Mouse (Mus musculus) gastrocnemius, postnatal 25 days (tissue): ENCODE measurements around the gene Ccr4. TPM values are rescaled to one million over a fixed set of nuclear protein-coding genes. Genes with fewer than 3 reads are reported as not detected.

Experiments used
- DNase-seq: peaks from one replicate; pipeline ENCODE4 v3.0.0; 2022
- long read RNA-seq, 2 experiments: library from polyadenylated mRNA; stranded (forward); transcript quantifications; one replicate each; pipeline ENCODE4 v2.0.0; 2021
- total RNA-seq, 2 experiments: library from RNA; stranded (reverse); gene quantifications; 1 replicate in 1 of 2; 2 replicates in 1 of 2; pipeline ENCODE4 v1.2.3; 2021

The Ccr4 gene
- not detected for total RNA-seq
- long read RNA-seq, experiment 1: 0 reads
- long read RNA-seq, experiment 2: 0 reads

GRCm38 (mm10) chr9:114504816-114505215 is at the start of gene Ccr4:
Ccr4 (minus strand) TSS chr9:114504916.
- no peak for DNase-seq

GRCm38 (mm10) chr9:114553828-114554227 is 49.1 kb upstream of the Ccr4 start:
- DNase-seq: no peak

GRCm38 (mm10) chr9:114550033-114550432 is 45.3 kb upstream of the Ccr4 start:
- no peak for DNase-seq

GRCm38 (mm10) chr9:114549117-114549516 is 44.4 kb upstream of the Ccr4 start:
- no peak for DNase-seq

DNA sequence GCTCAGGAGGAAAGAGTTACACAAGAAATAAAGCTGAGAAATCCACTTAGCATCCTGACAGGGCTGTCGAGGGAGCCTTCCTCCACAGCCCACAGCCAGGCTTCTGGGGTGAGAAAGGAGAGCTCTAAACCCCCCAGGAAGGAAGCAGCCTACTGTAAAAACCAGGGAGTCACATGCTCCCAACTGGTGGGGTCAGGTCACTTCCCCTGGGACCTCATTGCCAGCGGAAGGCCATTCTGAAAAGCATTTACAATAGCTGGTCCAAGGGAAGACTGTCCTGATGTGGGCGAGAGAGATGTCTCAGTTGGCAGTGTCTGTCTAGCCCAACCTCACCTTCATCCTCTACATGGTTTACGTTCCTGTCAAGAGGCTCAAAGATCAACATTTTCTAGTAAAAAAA is 43.8 kb upstream of the Ccr4 start:
- no peak for DNase-seq

GRCm38 (mm10) chr9:114547643-114548077 is 42.9 kb upstream of the Ccr4 start:
- DNase-seq: no peak

- no peak for DNase-seq
These were observed 42.0 kb upstream of the Ccr4 start for GRCm38 (mm10) chr9:114546765-114547164.

- no peak for DNase-seq
These were observed 40.2 kb upstream of the Ccr4 start for GRCm38 (mm10) chr9:114544754-114545393.

- DNase-seq: no peak
These were observed 39.4 kb upstream of the Ccr4 start for GRCm38 (mm10) chr9:114543882-114544753.

GRCm38 (mm10) chr9:114541279-114541741 is 36.6 kb upstream of the Ccr4 start:
- DNase-seq: no peak

GRCm38 (mm10) chr9:114538996-114539563 is 34.4 kb upstream of the Ccr4 start:
- DNase-seq: peak; percentile 24

DNA sequence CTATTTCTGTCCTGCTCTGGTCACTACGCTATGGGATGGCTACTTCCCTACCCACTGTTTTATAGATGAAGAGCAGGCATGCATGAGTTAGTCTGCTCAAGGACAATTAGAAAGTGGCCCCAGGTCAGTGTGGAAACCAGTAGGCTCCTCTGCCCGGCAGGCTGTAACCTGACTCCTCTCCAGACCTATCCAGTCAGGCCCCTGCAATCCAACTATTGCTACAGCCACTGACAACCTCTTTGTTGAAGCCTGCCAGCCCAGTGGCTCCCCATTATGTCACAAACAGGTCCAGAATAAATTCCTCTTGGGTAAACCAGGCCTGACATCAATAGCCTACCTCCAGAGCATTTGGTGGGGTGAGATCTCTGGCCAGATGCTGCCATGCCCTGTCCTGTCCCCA is 31.9 kb upstream of the Ccr4 start:
- no peak for DNase-seq

- no peak for DNase-seq
These were observed 30.2 kb upstream of the Ccr4 start for GRCm38 (mm10) chr9:114534747-114535517.

- DNase-seq: no peak
These were observed 29.1 kb upstream of the Ccr4 start for GRCm38 (mm10) chr9:114533848-114534247.

- no peak for DNase-seq
These were observed 26.6 kb upstream of the Ccr4 start for GRCm38 (mm10) chr9:114531276-114531675.

DNA sequence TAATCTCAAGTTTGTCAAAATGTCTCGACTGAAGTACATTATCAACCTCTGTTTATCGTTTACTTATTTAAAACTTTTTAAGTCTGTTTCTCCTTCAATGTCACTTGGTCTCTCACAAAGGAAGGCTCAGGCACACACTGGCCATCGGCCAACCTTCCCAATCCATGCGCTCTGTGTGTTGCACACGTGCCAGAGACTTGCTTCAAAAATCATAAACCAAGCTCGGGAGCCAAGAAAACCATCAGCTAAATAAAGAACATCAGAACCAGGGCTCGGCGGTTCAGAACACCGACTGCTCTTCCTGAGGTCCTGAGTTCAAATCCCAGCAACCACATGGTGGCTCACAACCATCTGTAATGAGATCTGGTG is 23.9 kb upstream of the Ccr4 start:
- no peak for DNase-seq

- DNase-seq: no peak
These were observed 23.4 kb upstream of the Ccr4 start for GRCm38 (mm10) chr9:114527992-114528679.

- peak; percentile 33 for DNase-seq
These were observed 22.4 kb upstream of the Ccr4 start for GRCm38 (mm10) chr9:114527085-114527484.

- DNase-seq: no peak
These were observed 21.9 kb upstream of the Ccr4 start for GRCm38 (mm10) chr9:114526581-114526980.

DNA sequence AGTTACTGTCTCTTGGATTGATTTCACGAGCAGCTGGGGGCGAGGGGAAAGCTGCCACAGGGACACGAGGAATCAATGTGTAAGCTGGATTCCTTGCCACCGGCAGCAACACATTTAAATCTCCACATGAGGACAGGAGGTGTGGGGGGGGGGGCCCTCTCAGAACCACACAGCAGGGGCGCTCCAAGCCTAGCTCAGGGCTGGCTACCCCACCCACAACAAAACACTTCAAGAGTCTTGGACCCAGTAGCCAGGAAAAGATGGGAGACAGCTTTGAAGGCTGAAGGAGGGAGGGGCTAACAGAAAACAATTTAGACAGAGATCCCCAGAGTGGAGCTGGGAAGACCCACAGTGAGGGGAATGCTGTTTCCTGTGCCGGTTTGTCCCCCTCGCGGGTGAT is 21.2 kb upstream of the Ccr4 start:
- no peak for DNase-seq

- DNase-seq: no peak
These were observed 20.4 kb upstream of the Ccr4 start for GRCm38 (mm10) chr9:114525073-114525633.
